Mouse (Mus musculus) spleen, postnatal 0 days (tissue): Measurements from ENCODE around the gene Mamstr. TPM values are rescaled to one million over a fixed set of nuclear protein-coding genes. Genes with fewer than 3 reads are reported as not detected.

Source experiments
- polyA plus RNA-seq: library from polyadenylated mRNA; unstranded; fragments of >200 nt; fragmentation: Nextera tagmentation; extraction: Ambion mirVana; gene quantifications from 2 replicates; pipeline ENCODE4 v1.2.1, GENCODE M21; 2015

The Mamstr gene
- 2.5 and 3.1 TPM in 2 replicates for polyA plus RNA-seq

DNA sequence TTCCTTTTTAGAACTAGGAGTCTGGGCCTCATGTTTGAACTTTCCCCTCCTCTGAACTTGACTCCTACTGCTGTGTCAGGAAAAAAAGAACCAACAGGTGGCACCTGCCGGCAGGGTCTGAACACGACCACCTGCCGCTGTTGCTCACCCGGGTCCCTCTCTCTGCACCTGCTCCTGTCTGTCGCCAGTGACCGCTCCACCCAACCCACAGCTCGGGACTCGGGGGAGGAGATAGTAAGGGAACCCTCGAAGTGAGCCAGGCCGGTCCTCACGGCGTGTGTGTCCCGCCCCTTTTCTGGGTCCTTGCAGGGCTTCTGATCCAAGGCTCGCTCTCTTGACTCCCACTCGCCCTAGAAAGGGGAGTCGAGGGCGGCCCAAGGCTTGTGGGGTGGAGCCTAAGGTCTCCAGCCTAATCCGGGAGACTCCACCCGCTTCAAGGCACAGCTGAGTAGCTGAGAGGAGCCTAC is at the start of gene Mamstr:
Mamstr (plus strand) TSS at position 417 of the 467 bp plus-strand sequence.

DNA sequence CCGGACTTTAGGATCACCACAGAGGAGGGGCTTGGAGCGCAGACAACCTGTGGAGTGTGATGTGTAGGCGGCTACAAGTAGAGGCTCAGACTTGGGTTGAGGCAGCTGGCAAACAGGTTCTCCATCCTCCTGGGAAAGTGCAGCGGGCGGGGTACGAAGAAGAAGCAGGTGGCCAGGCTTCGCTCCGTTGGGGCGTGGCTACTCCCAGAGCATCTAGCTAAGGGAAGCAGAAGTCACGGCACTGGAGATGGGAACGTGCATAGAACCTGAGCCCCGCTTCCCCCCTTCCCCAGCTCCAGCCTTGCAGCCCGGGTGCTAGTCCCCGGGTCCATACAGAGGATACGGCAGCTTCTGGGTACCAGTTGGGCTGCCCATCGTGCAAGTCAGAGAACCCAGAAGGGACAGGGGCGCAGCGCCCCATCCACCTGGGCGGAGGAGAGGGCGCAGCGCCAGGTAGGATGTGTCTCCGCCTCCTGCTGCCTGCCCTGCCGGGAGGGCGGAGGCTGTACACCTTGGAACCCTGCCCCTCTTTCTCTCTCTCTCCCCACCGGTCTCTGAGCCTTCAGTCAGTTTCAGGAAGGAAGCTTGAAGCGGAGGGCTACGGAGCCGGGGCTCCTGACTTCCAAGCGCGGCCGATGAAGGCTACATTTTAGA is 22.6 kb upstream of the Mamstr start, which contains the start of gene Fut1:
Fut1 (plus strand) TSS at position 248 of the 654 bp plus-strand sequence.

DNA sequence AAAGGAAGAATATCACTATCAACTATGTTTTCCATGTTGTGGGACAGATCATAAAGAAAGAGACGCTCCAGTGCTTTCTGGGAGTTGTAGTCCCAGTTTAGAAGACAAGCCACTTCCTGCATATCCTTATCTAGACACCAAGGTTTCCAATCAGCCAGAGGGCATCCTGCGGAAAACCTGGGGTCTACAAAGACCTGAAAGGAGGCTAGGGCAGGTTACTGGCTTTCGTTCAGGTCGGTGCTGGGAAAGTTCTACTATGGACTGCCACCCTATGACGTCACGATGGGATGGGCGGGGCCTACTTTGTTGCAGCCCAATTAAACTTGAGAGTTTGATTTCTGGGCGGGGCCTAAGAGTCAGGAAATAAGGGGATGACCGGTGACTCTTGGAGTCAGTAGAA is 18.3 kb upstream of the Mamstr start, which contains the start of gene Izumo1:
Izumo1 (plus strand) TSS at position 369 of the 400 bp plus-strand sequence.

DNA sequence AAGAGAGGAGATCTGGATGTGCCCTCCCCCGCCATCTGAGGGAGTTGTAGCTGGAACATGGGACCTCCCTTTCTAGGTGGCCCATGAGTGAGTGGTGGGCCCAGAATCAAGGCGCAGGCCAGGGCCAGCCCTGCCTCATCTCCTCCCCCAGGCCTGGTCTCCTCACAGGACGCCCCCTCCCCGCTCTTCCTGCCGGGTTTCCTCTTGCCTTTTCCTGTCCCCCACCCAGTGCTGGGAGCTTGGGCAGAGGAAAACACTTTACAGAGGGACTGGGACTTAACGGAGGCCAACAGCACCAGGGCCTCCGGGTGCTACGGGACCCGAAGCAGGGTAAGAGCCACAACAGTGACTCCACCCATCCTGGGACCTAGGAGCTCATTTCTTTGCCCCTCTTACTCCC is 12.5 kb upstream of the Mamstr start, which contains the start of gene Rasip1:
Rasip1 (plus strand) TSS at position 228 of the 400 bp plus-strand sequence.

DNA sequence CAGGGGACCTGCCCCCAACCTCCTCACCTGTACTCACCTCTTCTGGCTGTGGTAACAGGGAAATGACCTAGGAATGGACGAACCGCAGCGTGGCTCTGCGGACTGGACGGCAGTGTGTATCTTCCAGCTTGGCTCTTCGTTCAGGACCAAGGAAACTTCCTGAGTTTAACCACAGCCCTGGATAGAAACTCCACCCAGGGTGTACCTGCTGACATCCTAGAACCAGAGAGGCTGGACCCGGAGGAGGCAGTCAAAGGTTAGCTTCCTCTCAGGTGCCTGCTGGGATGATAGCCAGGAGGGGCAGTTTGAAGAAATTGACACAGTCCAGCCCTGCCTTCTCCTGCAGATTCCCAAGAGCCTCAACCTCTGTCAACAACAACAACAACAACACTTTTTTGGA is 26.4 kb downstream of the Mamstr start, which contains the start of gene Fut2:
Fut2 (minus strand) TSS at position 234 of the 400 bp plus-strand sequence.

DNA sequence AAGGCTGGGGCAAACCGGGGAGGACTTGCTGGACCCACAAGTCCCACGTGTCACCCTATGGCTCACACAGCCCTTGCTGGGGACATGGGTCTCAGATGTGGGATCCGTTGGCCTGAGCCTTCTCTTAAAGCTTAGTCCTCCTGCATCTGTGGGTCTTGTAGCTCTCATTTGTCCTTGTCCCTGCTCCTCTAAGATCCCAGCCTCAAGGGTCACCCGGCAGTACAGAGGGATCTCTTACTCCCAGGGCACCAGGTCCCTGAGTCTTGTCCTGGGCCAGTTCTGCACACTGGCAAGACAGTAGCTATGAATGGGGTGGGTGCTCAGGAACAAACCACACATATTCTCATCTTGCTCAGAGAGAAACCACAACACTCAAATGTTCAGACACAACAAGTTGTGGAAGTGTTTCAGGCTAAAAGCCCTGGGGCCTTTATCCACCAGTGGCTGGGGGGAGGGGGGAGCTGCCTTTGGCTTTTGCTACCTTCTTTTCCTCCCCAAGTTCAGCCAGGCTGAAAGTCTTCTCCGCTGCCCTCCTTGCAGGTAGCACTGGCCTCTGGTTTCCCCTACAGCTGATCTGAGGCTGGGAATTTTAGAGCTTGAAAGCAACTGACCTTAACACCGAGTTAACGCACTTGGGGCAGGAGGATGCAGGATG is 43.7 kb downstream of the Mamstr start, which contains the start of gene Ntn5:
Ntn5 (plus strand) TSS at position 627 of the 655 bp plus-strand sequence.

DNA sequence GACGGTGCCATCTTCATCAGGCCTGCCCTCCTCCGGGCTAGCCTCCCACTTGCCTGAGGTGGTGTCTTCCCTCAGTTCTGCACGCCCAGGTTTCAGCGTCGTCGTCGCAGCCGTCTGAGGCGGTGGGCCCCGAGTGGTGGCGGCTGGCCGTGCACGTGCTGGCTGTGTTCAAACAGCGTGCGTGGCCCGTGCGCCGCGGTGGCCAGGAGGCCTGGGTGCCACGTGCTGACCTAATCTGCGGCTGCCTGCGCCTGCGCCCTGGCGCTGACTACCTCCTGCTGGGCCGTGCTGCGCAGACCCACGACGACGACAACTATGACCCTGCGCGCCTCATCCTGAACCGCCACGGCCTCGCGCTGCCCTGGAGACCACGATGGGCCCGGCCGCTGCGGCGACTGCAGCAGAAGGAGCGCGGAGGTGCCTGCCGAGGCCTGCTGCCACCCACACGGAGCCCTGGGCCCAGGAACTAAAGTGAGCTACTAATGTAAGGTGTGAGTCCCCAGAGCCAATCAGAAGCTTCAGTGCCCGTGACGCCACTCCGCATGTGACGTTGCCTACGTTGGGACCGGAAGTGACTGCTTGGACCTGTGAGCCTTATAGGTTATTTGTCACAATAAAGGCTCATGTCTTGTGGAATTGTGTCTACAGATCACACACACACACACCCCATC is 54.3 kb downstream of the Mamstr start, which contains the start of gene Sec1:
Sec1 (minus strand) TSS at position 482 of the 671 bp plus-strand sequence.

Other genes starting within 250 kb of the Mamstr start
- gene Snrnp70, start 244.2 kb upstream of the Mamstr start, polyA plus RNA-seq, result 126 and 132 TPM in 2 replicates
- gene Kcna7, start 234.3 kb upstream of the Mamstr start, polyA plus RNA-seq, result 0.05 and 0.06 TPM in 2 replicates
- 1.1 and 1.4 TPM in 2 replicates for gene Ntf5, start 226.3 kb upstream of the Mamstr start, polyA plus RNA-seq
- gene Lhb, start 219.2 kb upstream of the Mamstr start, polyA plus RNA-seq, result not detected in 2 replicates
- gene Gys1, start 205.1 kb upstream of the Mamstr start, polyA plus RNA-seq, result 5.7 and 6.9 TPM in 2 replicates
- 97.6 and 107 TPM in 2 replicates for gene Ruvbl2, start 201.9 kb upstream of the Mamstr start, polyA plus RNA-seq
- 4,601 and 4,690 TPM in 2 replicates for gene Ftl1, start 180.1 kb upstream of the Mamstr start, polyA plus RNA-seq
- gene Bax, start 173.1 kb upstream of the Mamstr start, polyA plus RNA-seq, result 119 TPM in 2 replicates
- gene Tulp2, start 158.1 kb upstream of the Mamstr start, polyA plus RNA-seq, result 0.73 and 0.78 TPM in 2 replicates
- not detected in 2 replicates for gene Gm45808, start 153.2 kb upstream of the Mamstr start, polyA plus RNA-seq
- 2.0 and 2.8 TPM in 2 replicates for gene Dhdh, start 151.2 kb upstream of the Mamstr start, polyA plus RNA-seq
- 129 and 141 TPM in 2 replicates for gene Nucb1, start 129.6 kb upstream of the Mamstr start, polyA plus RNA-seq
- 173 and 199 TPM in 2 replicates for gene Ppp1r15a, start 113.7 kb upstream of the Mamstr start, polyA plus RNA-seq
- 1.6 and 2.5 TPM in 2 replicates for gene Plekha4, start 113.6 kb upstream of the Mamstr start, polyA plus RNA-seq
- gene Hsd17b14, start 85.1 kb upstream of the Mamstr start, polyA plus RNA-seq, result 1.5 and 1.7 TPM in 2 replicates
- 47.3 and 52.6 TPM in 2 replicates for gene Bcat2, start 69.8 kb upstream of the Mamstr start, polyA plus RNA-seq
- 0.13 TPM in 1 of 2 replicates, not detected in the other for gene Fgf21, start 24.5 kb upstream of the Mamstr start, polyA plus RNA-seq
- gene Fut1, start 22.7 kb upstream of the Mamstr start, polyA plus RNA-seq, result not detected in 2 replicates
- gene Izumo1, start 18.2 kb upstream of the Mamstr start, polyA plus RNA-seq, result 0.06 TPM in 1 of 2 replicates, not detected in the other
- 7.4 and 9.0 TPM in 2 replicates for gene Rasip1, start 12.5 kb upstream of the Mamstr start, polyA plus RNA-seq
- gene Fut2, start 26.4 kb downstream of the Mamstr start, polyA plus RNA-seq, result 0.10 and 0.32 TPM in 2 replicates
- not detected in 2 replicates for gene Ntn5, start 44.0 kb downstream of the Mamstr start, polyA plus RNA-seq
- 0.10 TPM in 1 of 2 replicates, not detected in the other for gene Sec1, start 54.4 kb downstream of the Mamstr start, polyA plus RNA-seq
- gene Car11, start 59.9 kb downstream of the Mamstr start, polyA plus RNA-seq, result 0.72 and 1.8 TPM in 2 replicates
- 2.1 and 2.9 TPM in 2 replicates for gene Dbp, start 65.1 kb downstream of the Mamstr start, polyA plus RNA-seq
- 888 and 898 TPM in 2 replicates for gene Rpl18, start 75.5 kb downstream of the Mamstr start, polyA plus RNA-seq
- gene Sphk2, start 78.0 kb downstream of the Mamstr start, polyA plus RNA-seq, result 9.7 and 11.7 TPM in 2 replicates
- 0.29 and 0.65 TPM in 2 replicates for gene Fam83e, start 81.2 kb downstream of the Mamstr start, polyA plus RNA-seq
- gene Spaca4, start 85.8 kb downstream of the Mamstr start, polyA plus RNA-seq, result not detected in 2 replicates
- 0.24 TPM in 1 of 2 replicates, not detected in the other for gene Lmtk3, start 143.8 kb downstream of the Mamstr start, polyA plus RNA-seq
- gene Sult2b1, start 144.7 kb downstream of the Mamstr start, polyA plus RNA-seq, result 0.42 and 0.79 TPM in 2 replicates
- 36.4 and 37.5 TPM in 2 replicates for gene Cyth2, start 174.6 kb downstream of the Mamstr start, polyA plus RNA-seq
- 0.18 and 0.21 TPM in 2 replicates for gene Kcnj14, start 184.8 kb downstream of the Mamstr start, polyA plus RNA-seq
- 30.0 and 31.3 TPM in 2 replicates for gene Grwd1, start 191.0 kb downstream of the Mamstr start, polyA plus RNA-seq
- gene Kdelr1, start 232.8 kb downstream of the Mamstr start, polyA plus RNA-seq, result 24.3 and 27.4 TPM in 2 replicates
- 0.19 and 0.33 TPM in 2 replicates for gene Grin2d, start 238.4 kb downstream of the Mamstr start, polyA plus RNA-seq